Mouse (Mus musculus): ENCODE measurements around the gene Chil1.

- peak; percentile 99 for TF ChIP-seq CTCF (IDR thresholded peaks at IDR 0.05; ENCODE audit: low read depth, low read length)
- no peak for TF ChIP-seq POLR2A (IDR thresholded peaks at IDR 0.05; ENCODE audit: extremely low read depth, insufficient read depth, low read length)
Observed at GRCm38 (mm10) chr1:134196386-134196785, 14.4 kb downstream of the Chil1 start.

Measured in liver, adult 2 months (tissue).